Mouse (Mus musculus): ENCODE results near the gene Lta.

Lta gene

GRCm38 (mm10) chr17:35178528-35178927 lies 26.6 kb downstream of the Lta start:
- DNase-seq = peak; percentile 62 to 79

GRCm38 (mm10) chr17:35175968-35176367 lies 29.2 kb downstream of the Lta start, which contains the start of gene Aif1:
Gene Aif1 (minus strand): TSS chr17:35176068.
- DNase-seq = no peak

GRCm38 (mm10) chr17:35175382-35175781 lies 29.8 kb downstream of the Lta start:
- no peak for DNase-seq

GRCm38 (mm10) chr17:35174201-35174977 lies 30.8 kb downstream of the Lta start:
- no peak for DNase-seq

- DNase-seq = no peak
Observed at GRCm38 (mm10) chr17:35173329-35173728, 31.8 kb downstream of the Lta start.

- DNase-seq = no peak
Observed at GRCm38 (mm10) chr17:35172445-35173234, 32.5 kb downstream of the Lta start.

GRCm38 (mm10) chr17:35168541-35169207 lies 36.5 kb downstream of the Lta start:
- no peak for DNase-seq

GRCm38 (mm10) chr17:35167794-35168193 lies 37.4 kb downstream of the Lta start:
- DNase-seq = no peak

- DNase-seq = peak; percentile 82
Observed at GRCm38 (mm10) chr17:35166352-35167035, 38.7 kb downstream of the Lta start.

- peak in 1 of 2 experiments; percentile 28 for DNase-seq
Observed at GRCm38 (mm10) chr17:35165451-35166155, 39.5 kb downstream of the Lta start.

GRCm38 (mm10) chr17:35164568-35165450 lies 40.3 kb downstream of the Lta start, which contains the start of gene Prrc2a:
Gene Prrc2a (minus strand): TSS chr17:35164897.
- peak; percentile 97 to 99 for DNase-seq

GRCm38 (mm10) chr17:35164218-35164567 lies 41.0 kb downstream of the Lta start:
- no peak for DNase-seq

- peak in 1 of 2 experiments; percentile 28 for DNase-seq
Observed at GRCm38 (mm10) chr17:35163326-35164081, 41.6 kb downstream of the Lta start.

- peak; percentile 51 to 57 for DNase-seq
Observed at GRCm38 (mm10) chr17:35162730-35163129, 42.4 kb downstream of the Lta start.

- no peak for DNase-seq
Observed at GRCm38 (mm10) chr17:35162121-35162520, 43.0 kb downstream of the Lta start.

- DNase-seq = no peak
Observed at GRCm38 (mm10) chr17:35161421-35161820, 43.7 kb downstream of the Lta start.

GRCm38 (mm10) chr17:35159638-35160037 lies 45.5 kb downstream of the Lta start:
- DNase-seq = no peak

- DNase-seq = no peak
Observed at GRCm38 (mm10) chr17:35158850-35159593, 46.1 kb downstream of the Lta start.

GRCm38 (mm10) chr17:35157661-35158175 lies 47.4 kb downstream of the Lta start:
- no peak for DNase-seq
